Mouse (Mus musculus): ENCODE measurements at regions not wholly inside any gene's neighbourhood (a gene's known extent, or its start where the extent isn't known, plus 50 kb on each side); places are given as distances from the start of the nearest gene placed in this dataset.

GRCm38 (mm10) chr13:115535900-115536299 lies 434.1 kb upstream of the Itga1 start:
- no peak for TF ChIP-seq POLR2A (IDR thresholded peaks at IDR 0.05; ENCODE audit: low read depth, low read length)
- no peak for TF ChIP-seq CTCF (IDR thresholded peaks at IDR 0.05; ENCODE audit: extremely low read depth, insufficient read length, insufficient replicate concordance, low read depth, low read length)
